Mouse (Mus musculus) hindbrain, embryonic 15.5 days (tissue): ENCODE data around the gene Pir. TPM values are rescaled to one million over a fixed set of nuclear protein-coding genes. Genes with fewer than 3 reads are reported as not detected.
A peak's percentile ranks its signal among the peaks of the same experiment; 100 is the strongest.

ENCODE experiments used
- ATAC-seq: fragments of 200-750 bp; cut with Nextera tagmentation; 2 replicates; pipeline ENCODE4 v1.8.0; 2017; ENCODE audit warnings: low read depth, moderate number of reproducible peaks, moderate TSS enrichment; ENCODE audit not compliant: low FRiP score
- H3K27ac ChIP-seq: fragments of 300-500 bp; sonication (generic); replicated peaks from 2 replicates; pipeline ENCODE4 v1.5.1; 2015; ENCODE audit warnings: mild to moderate bottlenecking, inconsistent platforms
- H3K27me3 ChIP-seq: fragments of 300-500 bp; sonication (generic); 2 replicates; pipeline ENCODE4 v1.6.1; 2015; ENCODE audit warnings: control low read depth, inconsistent platforms
- H3K36me3 ChIP-seq: fragments of 300-500 bp; sonication (generic); 2 replicates; pipeline ENCODE4 v1.6.1; 2015; ENCODE audit warnings: control low read depth, inconsistent platforms
- H3K4me1 ChIP-seq: fragments of 300-500 bp; sonication (generic); replicated peaks from 2 replicates; pipeline ENCODE4 v1.6.1; 2015; ENCODE audit warnings: control low read depth, inconsistent platforms
- H3K4me2 ChIP-seq: fragments of 300-500 bp; sonication (generic); 2 replicates; pipeline ENCODE4 v1.6.1; 2015; ENCODE audit warnings: moderate library complexity, mild to moderate bottlenecking, inconsistent platforms
- H3K4me3 ChIP-seq: fragments of 300-500 bp; sonication (generic); 2 replicates; pipeline ENCODE4 v1.5.1; 2015; ENCODE audit warnings: mild to moderate bottlenecking, inconsistent platforms
- H3K9ac ChIP-seq: fragments of 300-500 bp; sonication (generic); 2 replicates; pipeline ENCODE4 v1.6.1; 2015; ENCODE audit warnings: inconsistent platforms
- H3K9me3 ChIP-seq: fragments of 300-500 bp; sonication (generic); 2 replicates; pipeline ENCODE4 v1.6.1; 2016; ENCODE audit warnings: control low read depth, inconsistent platforms
- WGBS: fragments of 180-500 bp; shearing (Covaris S2); methylation state at CpG from one replicate; pipeline ENCODE4 v1.1.7; 2015; 5-methylcytosine and 5-hydroxymethylcytosine counted together
- polyA plus RNA-seq: library from polyadenylated mRNA; unstranded; fragments of >200 nt; fragmentation: Nextera tagmentation; extraction: Ambion mirVana; gene quantifications from 2 replicates; pipeline ENCODE4 v1.2.1, GENCODE M21; 2015

Pir gene
- polyA plus RNA-seq, 1 experiment from 2014 or later: 3.6 TPM

DNA sequence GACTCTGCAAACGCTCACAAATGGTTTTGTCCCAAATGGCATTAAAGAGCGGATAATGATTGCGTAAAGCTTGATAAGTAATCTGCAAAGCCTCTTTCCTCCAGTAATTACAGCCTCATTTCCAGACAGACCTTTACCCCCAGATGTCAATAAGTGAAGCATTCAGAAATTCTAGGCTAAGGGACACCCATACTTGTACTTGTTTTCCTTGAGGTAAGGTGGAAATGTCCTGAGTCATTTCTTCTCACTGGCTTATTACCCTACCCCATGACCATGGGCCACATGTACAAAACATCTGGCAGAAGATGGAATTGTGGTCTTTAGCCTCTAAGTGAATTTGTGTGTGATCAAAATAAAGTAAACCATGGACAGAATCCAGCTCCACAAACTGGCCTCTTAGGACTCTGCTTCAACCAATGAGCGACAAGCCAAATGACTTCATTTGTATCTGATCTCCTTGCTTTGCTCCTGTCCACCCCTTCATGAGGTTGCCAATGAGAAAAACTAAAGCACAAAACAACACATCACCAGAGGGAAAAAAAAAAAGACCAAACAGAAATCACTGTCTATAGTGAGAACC lies 76.3 kb downstream of the Pir start:
- no peaks in the 10 kb centered on the region for H3K36me3 ChIP-seq
- no peaks in the 10 kb centered on the region for H3K27me3 ChIP-seq
- no peak overlapping the region for H3K9ac ChIP-seq
- no peak overlapping the region for H3K4me2 ChIP-seq
- no peaks in the 10 kb centered on the region for H3K4me1 ChIP-seq
- no peak overlapping the region for H3K27ac ChIP-seq
- no peaks in the 10 kb centered on the region for H3K9me3 ChIP-seq
- H3K4me3 ChIP-seq: no peak overlapping the region
- ATAC-seq: no peak
- 93% methylated on average over 4 of the region's 4 CpGs for WGBS

GRCm38 (mm10) chrX:164348937-164349336 lies 79.8 kb downstream of the Pir start:
- Histone ChIP-seq H3K9me3 (no peaks in the 10 kb centered on the region), H3K4me1 (no peaks in the 10 kb centered on the region), H3K4me3 (no peak overlapping the region), H3K27me3 (no peaks in the 10 kb centered on the region), H3K4me2 (no peak overlapping the region), H3K27ac (no peak overlapping the region), H3K9ac (no peak overlapping the region), H3K36me3 (no peaks in the 10 kb centered on the region)
- no peak for ATAC-seq
- 86% methylated on average over 3 of the region's 3 CpGs for WGBS

GRCm38 (mm10) chrX:164365153-164365865 lies 96.1 kb downstream of the Pir start:
- H3K4me2 ChIP-seq: no peak overlapping the region
- H3K27me3 ChIP-seq: no peaks in the 10 kb centered on the region
- no peak overlapping the region for H3K9ac ChIP-seq
- WGBS: 85% methylated on average over 4 of the region's 4 CpGs
- no peak overlapping the region for H3K4me3 ChIP-seq
- no peak overlapping the region for H3K27ac ChIP-seq
- ATAC-seq: no peak
- no peaks in the 10 kb centered on the region for H3K4me1 ChIP-seq
- no peaks in the 10 kb centered on the region for H3K36me3 ChIP-seq
- H3K9me3 ChIP-seq: no peaks in the 10 kb centered on the region

- 84% methylated on average over 3 of the region's 3 CpGs for WGBS
- no peaks in the 10 kb centered on the region for H3K9me3 ChIP-seq
Observed at GRCm38 (mm10) chrX:164370576-164370975, 101.4 kb downstream of the Pir start.

GRCm38 (mm10) chrX:164373081-164373480 lies 103.9 kb downstream of the Pir start, which contains the start of gene Vegfd:
Gene Vegfd (plus strand): TSS chrX:164373378.
- Histone ChIP-seq H3K9me3 (no peaks in the 10 kb centered on the region), H3K4me1 (no peaks in the 10 kb centered on the region), H3K4me2 (no peak within 1 kb of the TSS), H3K27me3 (no peaks in the 10 kb centered on the region), H3K4me3 (no peak within 1 kb of the TSS), H3K27ac (no peak within 1 kb of the TSS), H3K36me3 (no peaks in the 10 kb centered on the region), H3K9ac (no peak within 1 kb of the TSS)
- no peak for ATAC-seq
- WGBS: 43% methylated on average over 3 of the region's 3 CpGs

More at GRCm38 (mm10) chrX:164370576-164370975, 101.4 kb downstream of the Pir start:
- Histone ChIP-seq H3K36me3 (no peaks in the 10 kb centered on the region), H3K4me3 (no peak overlapping the region), H3K4me1 (no peaks in the 10 kb centered on the region), H3K27me3 (no peaks in the 10 kb centered on the region), H3K27ac (no peak overlapping the region), H3K9ac (no peak overlapping the region), H3K4me2 (no peak overlapping the region)
- ATAC-seq: no peak

GRCm38 (mm10) chrX:164374586-164374985 lies 105.4 kb downstream of the Pir start:
- no peak overlapping the region for H3K4me2 ChIP-seq
- H3K27ac ChIP-seq: no peak overlapping the region
- no peaks in the 10 kb centered on the region for H3K4me1 ChIP-seq
- ATAC-seq: no peak
- H3K27me3 ChIP-seq: no peaks in the 10 kb centered on the region
- H3K36me3 ChIP-seq: no peaks in the 10 kb centered on the region
- H3K4me3 ChIP-seq: no peak overlapping the region
- H3K9ac ChIP-seq: no peak overlapping the region
- no peaks in the 10 kb centered on the region for H3K9me3 ChIP-seq
- WGBS: 63% methylated on average over 5 of the region's 5 CpGs

- ATAC-seq: no peak
- 87% methylated on average over 4 of the region's 4 CpGs for WGBS
- Histone ChIP-seq H3K36me3 (no peaks in the 10 kb centered on the region), H3K27me3 (no peaks in the 10 kb centered on the region), H3K9ac (no peak overlapping the region), H3K4me2 (no peak overlapping the region), H3K4me3 (no peak overlapping the region), H3K27ac (no peak overlapping the region), H3K4me1 (0 out of 2 replicates have a peak, but pooled peaks cover 4% of the 10 kb centered on the region), H3K9me3 (no peaks in the 10 kb centered on the region)
Observed at GRCm38 (mm10) chrX:164379721-164380120, 110.5 kb downstream of the Pir start.

DNA sequence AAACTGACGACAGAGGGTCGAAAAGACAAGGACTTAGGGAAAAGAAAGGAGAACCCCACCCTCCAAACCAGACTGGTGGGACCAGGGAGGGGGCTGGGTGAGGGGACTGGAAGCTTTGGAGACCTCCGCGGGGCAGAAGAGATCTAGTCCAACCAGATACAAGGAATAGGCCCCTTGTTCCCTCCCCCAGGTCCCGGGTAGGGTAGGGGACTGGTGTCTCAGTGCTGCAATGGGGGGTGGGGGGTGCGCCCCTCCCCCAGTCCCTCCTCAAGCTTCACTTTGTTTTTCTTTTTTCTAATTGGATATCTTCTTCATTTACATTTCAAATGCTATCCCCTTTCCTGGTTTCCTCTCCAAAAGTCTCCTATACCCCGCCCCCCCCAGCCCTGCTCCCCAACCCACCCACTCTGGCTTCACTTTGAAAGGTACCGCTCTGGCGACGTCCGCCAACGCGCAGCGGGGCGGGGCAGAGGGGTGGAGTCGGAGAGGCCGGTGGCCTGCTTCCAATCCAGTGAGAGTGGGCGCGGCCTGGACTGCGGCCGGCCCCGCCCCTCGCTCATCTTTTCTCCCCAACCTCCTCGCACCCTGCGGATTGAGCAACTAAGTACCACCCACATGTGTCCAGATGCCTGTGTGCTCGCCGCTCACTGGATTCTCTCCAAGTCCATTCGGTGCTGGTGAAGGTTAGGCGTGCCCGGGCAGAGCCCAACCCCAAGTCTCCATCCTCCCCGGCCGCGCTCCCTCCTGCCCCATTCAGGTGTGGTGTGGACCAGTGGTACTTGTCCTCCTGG lies 112.6 kb downstream of the Pir start:
- 0 out of 2 replicates have a peak, but pooled peaks cover 4% of the 10 kb centered on the region for H3K4me1 ChIP-seq
- H3K9ac ChIP-seq: peak overlapping the region; percentile 36
- H3K27ac ChIP-seq: no peak overlapping the region
- 29% methylated on average over 32 of the region's 33 CpGs for WGBS
- peak overlapping the region; percentile 82 for H3K4me2 ChIP-seq
- H3K9me3 ChIP-seq: no peaks in the 10 kb centered on the region
- H3K4me3 ChIP-seq: peak overlapping the region; percentile 45
- no peaks in the 10 kb centered on the region for H3K27me3 ChIP-seq
- peak; percentile 98 for ATAC-seq
- H3K36me3 ChIP-seq: no peaks in the 10 kb centered on the region

DNA sequence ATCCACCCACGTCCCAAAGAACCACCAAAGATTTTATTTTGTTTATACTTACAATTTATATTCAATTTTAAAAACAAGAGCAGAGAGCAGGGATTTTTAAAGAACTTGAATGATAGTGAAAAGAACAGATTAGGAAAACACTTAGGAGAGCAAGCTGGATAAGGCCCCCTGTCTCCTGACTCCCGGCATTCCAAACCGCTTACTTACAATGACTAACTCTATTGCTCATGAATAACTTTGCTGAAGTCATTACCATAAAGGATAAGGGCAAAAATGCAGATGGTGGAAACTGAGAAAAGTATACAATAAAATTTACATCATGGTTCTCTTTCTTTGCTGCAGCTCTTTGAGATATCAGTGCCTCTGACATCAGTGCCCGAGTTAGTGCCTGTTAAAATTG lies 124.9 kb downstream of the Pir start:
- ATAC-seq: no peak
- Histone ChIP-seq H3K27ac (no peak overlapping the region), H3K9ac (no peak overlapping the region), H3K4me1 (no peaks in the 10 kb centered on the region), H3K27me3 (no peaks in the 10 kb centered on the region), H3K4me2 (no peak overlapping the region), H3K36me3 (no peaks in the 10 kb centered on the region), H3K9me3 (no peaks in the 10 kb centered on the region), H3K4me3 (no peak overlapping the region)
- WGBS: 80% methylated on average over 4 of the region's 4 CpGs

DNA sequence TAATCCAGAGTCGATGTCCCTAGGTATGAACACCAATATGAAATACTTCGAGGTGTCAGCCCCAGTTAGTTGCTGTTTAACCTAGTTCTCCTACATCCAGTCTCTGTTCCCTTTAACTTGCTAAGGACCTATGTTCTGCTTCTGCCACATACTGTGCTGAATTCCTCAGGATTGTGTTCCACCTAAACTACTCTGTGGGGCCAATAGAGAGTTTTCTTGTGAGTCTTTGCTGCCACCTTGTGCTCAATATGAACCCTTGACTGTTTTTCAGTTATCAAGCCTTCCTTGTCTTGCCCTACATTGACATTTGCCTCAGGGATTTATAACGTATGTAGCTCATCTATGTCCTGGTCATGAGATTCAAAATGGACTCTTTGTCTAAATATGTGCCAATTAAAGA lies 129.3 kb downstream of the Pir start:
- no peaks in the 10 kb centered on the region for H3K4me1 ChIP-seq
- H3K27ac ChIP-seq: no peak overlapping the region
- ATAC-seq: peak; percentile 54; the same call in 1 of the 2 replicates
- no peaks in the 10 kb centered on the region for H3K27me3 ChIP-seq
- no peak overlapping the region for H3K4me3 ChIP-seq
- no peaks in the 10 kb centered on the region for H3K36me3 ChIP-seq
- no peak overlapping the region for H3K9ac ChIP-seq
- no peak overlapping the region for H3K4me2 ChIP-seq
- 59% methylated on average over 3 of the region's 3 CpGs for WGBS
- no peaks in the 10 kb centered on the region for H3K9me3 ChIP-seq

- ATAC-seq: no peak
Observed at GRCm38 (mm10) chrX:164405080-164405649, 136.0 kb downstream of the Pir start.

More at GRCm38 (mm10) chrX:164405080-164405649, 136.0 kb downstream of the Pir start:
- Histone ChIP-seq H3K9ac (no peak overlapping the region), H3K4me3 (no peak overlapping the region), H3K4me1 (no peaks in the 10 kb centered on the region), H3K27ac (no peak overlapping the region), H3K27me3 (no peaks in the 10 kb centered on the region), H3K9me3 (no peaks in the 10 kb centered on the region), H3K4me2 (no peak overlapping the region), H3K36me3 (no peaks in the 10 kb centered on the region)
